In genomic region chr6:86899965-86900364, GRCm38 (mm10) we compare ENCODE assay signal across 13 mouse cellular contexts.
"Had no signal": no experiment of that assay in that cellular context is flagged by ENCODE, and none has a peak within 500 bp of the region (broad histone marks: within the 10 kb centered on the region; RNA-seq: fewer than 3 reads in every experiment).

No protein-coding gene starts in this region.

- H3K4me2 ChIP-seq: limb, embryonic 15.5 days; liver, embryonic 12.5 days; lung, embryonic 14.5 days; midbrain, embryonic 11.5 days; midbrain, embryonic 15.5 days; neural tube, embryonic 12.5 days; stomach, embryonic 15.5 days had no signal

- H3K9ac ChIP-seq: limb, embryonic 15.5 days; liver, embryonic 12.5 days; lung, embryonic 14.5 days; midbrain, embryonic 15.5 days; neural tube, embryonic 12.5 days; stomach, embryonic 15.5 days had no signal

- H3K4me1 ChIP-seq: limb, embryonic 15.5 days; midbrain, embryonic 15.5 days; neural tube, embryonic 12.5 days; stomach, embryonic 15.5 days had no signal

- H3K36me3 ChIP-seq: liver, embryonic 12.5 days; midbrain, embryonic 15.5 days; neural tube, embryonic 12.5 days; stomach, embryonic 15.5 days had no signal

- H3K27ac ChIP-seq: limb, embryonic 15.5 days; liver, embryonic 12.5 days; macrophage; midbrain, embryonic 15.5 days; neural tube, embryonic 12.5 days; stomach, embryonic 15.5 days had no signal

- H3K9me3 ChIP-seq: limb, embryonic 15.5 days; liver, embryonic 12.5 days; midbrain, embryonic 15.5 days; neural tube, embryonic 12.5 days; stomach, embryonic 15.5 days had no signal

- H3K27me3 ChIP-seq: limb, embryonic 15.5 days; liver, embryonic 12.5 days; megakaryocyte, embryonic 14.5 days; midbrain, embryonic 15.5 days; neural tube, embryonic 12.5 days; stomach, embryonic 15.5 days had no signal

- H3K4me3 ChIP-seq: limb, embryonic 15.5 days; liver, embryonic 12.5 days; megakaryocyte, embryonic 14.5 days; midbrain, embryonic 15.5 days; neural tube, embryonic 12.5 days; stomach, embryonic 15.5 days had no signal

- DNase-seq: kidney, adult 8-10 months; layer of hippocampus, postnatal 36 days; lung, embryonic 14.5 days; lung, postnatal 14 days; thymus, postnatal 36 days had no signal
